Mouse (Mus musculus): Measurements from ENCODE around the gene Fam234b. TPM values are rescaled to one million over a fixed set of nuclear protein-coding genes. Genes with fewer than 3 reads are reported as not detected.

The Fam234b gene
- total and polyA plus RNA-seq, 3 experiments: 7.5 to 37.3 (median 18.3) TPM

- Histone ChIP-seq H3K9me3 (replicated peaks) (peaks cover 12% of the 10 kb centered on the region), H3K36me3 (replicated peaks) (peaks cover 28% of the 10 kb centered on the region), H3K27me3 (ENCODE audit: insufficient read depth, low read length) (no peaks in the 10 kb centered on the region), H3K4me3 (ENCODE audit: low read depth, low read length) (no peak overlapping the region), H3K4me1 (ENCODE audit: insufficient read depth, low read depth, low read length) (peaks cover 34% of the 10 kb centered on the region)
- ATAC-seq (ENCODE audit: extremely low read depth, insufficient number of reproducible peaks, low FRiP score, poor library complexity, severe bottlenecking) (no peak), DNase-seq (ENCODE audit: low spot score) (no peak)
- TF ChIP-seq POLR2AphosphoS5 (IDR thresholded peaks at IDR 0.05; ENCODE audit: insufficient replicate concordance, low read depth, low read length) (no peak), GATA2 (IDR thresholded peaks at IDR 0.05; ENCODE audit: borderline replicate concordance, low read depth, low read length) (no peak), TAL1 (conservative IDR thresholded peaks at IDR 0.05; ENCODE audit: low read depth, low read length) (no peak), GATA1 (IDR thresholded peaks at IDR 0.05; ENCODE audit: borderline replicate concordance, low read length) (no peak), CTCF (IDR thresholded peaks at IDR 0.05; ENCODE audit: low read depth, low read length) (no peak)
Observed at GRCm38 (mm10) chr6:135193733-135194132, 4.0 kb upstream of the Fam234b start.

DNA sequence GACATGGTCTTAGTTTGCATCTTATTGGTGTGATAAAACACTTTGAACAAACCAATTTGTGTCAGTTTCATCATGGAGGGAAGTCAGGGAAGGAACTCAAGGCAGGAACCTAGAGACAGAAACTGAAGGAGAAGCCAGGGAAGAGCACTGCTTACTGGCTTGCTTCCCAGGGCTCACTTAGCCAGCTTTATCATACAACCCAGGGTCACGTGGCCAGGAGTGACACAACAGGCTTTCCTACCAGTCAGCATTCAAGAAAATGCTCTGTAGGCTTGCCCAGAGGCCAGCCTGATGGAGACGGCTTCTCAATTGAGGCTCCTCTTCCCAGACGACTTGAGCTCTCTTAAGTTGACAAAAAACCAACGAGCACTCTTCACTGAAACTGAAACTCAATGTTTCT is 2.9 kb upstream of the Fam234b start:
- TF ChIP-seq GATA1 (IDR thresholded peaks at IDR 0.05; ENCODE audit: borderline replicate concordance, low read length) (no peak), POLR2AphosphoS5 (IDR thresholded peaks at IDR 0.05; ENCODE audit: insufficient replicate concordance, low read depth, low read length) (no peak), CTCF (IDR thresholded peaks at IDR 0.05; ENCODE audit: low read depth, low read length) (no peak), TAL1 (conservative IDR thresholded peaks at IDR 0.05; ENCODE audit: low read depth, low read length) (no peak), GATA2 (IDR thresholded peaks at IDR 0.05; ENCODE audit: borderline replicate concordance, low read depth, low read length) (no peak)
- ATAC-seq (ENCODE audit: extremely low read depth, insufficient number of reproducible peaks, low FRiP score, poor library complexity, severe bottlenecking) (no peak), DNase-seq (ENCODE audit: low spot score) (no peak)
- H3K36me3 ChIP-seq (replicated peaks): peaks cover 28% of the 10 kb centered on the region
- H3K4me1 ChIP-seq (ENCODE audit: insufficient read depth, low read depth, low read length): peaks cover 27% of the 10 kb centered on the region
- H3K27me3 ChIP-seq (ENCODE audit: insufficient read depth, low read length): no peaks in the 10 kb centered on the region
- H3K9me3 ChIP-seq (replicated peaks): peaks cover 10% of the 10 kb centered on the region
- H3K4me3 ChIP-seq (ENCODE audit: low read depth, low read length): no peak overlapping the region

GRCm38 (mm10) chr6:135196707-135197106 is 1.1 kb upstream of the Fam234b start:
- H3K36me3 ChIP-seq (replicated peaks): peaks cover 34% of the 10 kb centered on the region
- no peak for DNase-seq (ENCODE audit: low spot score)
- peak; percentile 59 for ATAC-seq (ENCODE audit: extremely low read depth, insufficient number of reproducible peaks, low FRiP score, poor library complexity, severe bottlenecking)
- H3K27me3 ChIP-seq (ENCODE audit: insufficient read depth, low read length): no peaks in the 10 kb centered on the region
- TF ChIP-seq GATA2 (IDR thresholded peaks at IDR 0.05; ENCODE audit: borderline replicate concordance, low read depth, low read length): no peak
- TF ChIP-seq TAL1 (conservative IDR thresholded peaks at IDR 0.05; ENCODE audit: low read depth, low read length): peak; percentile 72
- peaks cover 28% of the 10 kb centered on the region for H3K4me1 ChIP-seq (ENCODE audit: insufficient read depth, low read depth, low read length)
- H3K4me3 ChIP-seq (ENCODE audit: low read depth, low read length): peak overlapping the region; percentile 20; the same call in 1 of the 2 replicates
- peaks cover 17% of the 10 kb centered on the region for H3K9me3 ChIP-seq (replicated peaks)

DNA sequence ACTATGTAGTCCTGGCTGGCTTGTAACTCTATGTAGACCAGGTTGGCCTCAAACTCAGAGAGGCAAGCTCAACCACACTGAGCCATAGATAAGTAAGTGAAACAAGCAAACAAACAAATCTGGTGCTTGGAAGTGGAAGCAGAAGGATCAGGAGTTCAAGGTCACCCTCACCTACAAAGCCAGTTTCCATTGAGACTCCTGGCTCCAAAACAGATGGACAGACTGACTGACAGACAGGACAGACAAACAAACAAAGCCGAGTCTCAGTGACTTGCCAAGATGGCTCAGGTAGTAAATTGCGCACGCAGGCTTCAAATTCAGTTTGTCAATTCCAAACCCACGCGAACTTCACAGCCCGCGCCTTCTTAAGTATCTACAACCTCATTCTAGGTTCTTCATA is 331 bp upstream of the Fam234b start:
- peaks cover 33% of the 10 kb centered on the region for H3K4me1 ChIP-seq (ENCODE audit: insufficient read depth, low read depth, low read length)
- peaks cover 38% of the 10 kb centered on the region for H3K36me3 ChIP-seq (replicated peaks)
- ATAC-seq (ENCODE audit: extremely low read depth, insufficient number of reproducible peaks, low FRiP score, poor library complexity, severe bottlenecking) (no peak), DNase-seq (ENCODE audit: low spot score) (no peak)
- no peaks in the 10 kb centered on the region for H3K27me3 ChIP-seq (ENCODE audit: insufficient read depth, low read length)
- TF ChIP-seq GATA2 (IDR thresholded peaks at IDR 0.05; ENCODE audit: borderline replicate concordance, low read depth, low read length): no peak
- TF ChIP-seq CTCF (IDR thresholded peaks at IDR 0.05; ENCODE audit: low read depth, low read length): no peak
- no peak for TF ChIP-seq TAL1 (conservative IDR thresholded peaks at IDR 0.05; ENCODE audit: low read depth, low read length)
- no peak for TF ChIP-seq GATA1 (IDR thresholded peaks at IDR 0.05; ENCODE audit: borderline replicate concordance, low read length)
- TF ChIP-seq POLR2AphosphoS5 (IDR thresholded peaks at IDR 0.05; ENCODE audit: insufficient replicate concordance, low read depth, low read length): no peak
- peak overlapping the region; percentile 78 for H3K4me3 ChIP-seq (ENCODE audit: low read depth, low read length)
- H3K9me3 ChIP-seq (replicated peaks): peaks cover 17% of the 10 kb centered on the region

GRCm38 (mm10) chr6:135198726-135199125 is 949 bp downstream of the Fam234b start:
- ATAC-seq (ENCODE audit: extremely low read depth, insufficient number of reproducible peaks, low FRiP score, poor library complexity, severe bottlenecking) (no peak), DNase-seq (ENCODE audit: low spot score) (no peak)
- H3K4me1 ChIP-seq (ENCODE audit: insufficient read depth, low read depth, low read length): peaks cover 38% of the 10 kb centered on the region
- TF ChIP-seq POLR2AphosphoS5 (IDR thresholded peaks at IDR 0.05; ENCODE audit: insufficient replicate concordance, low read depth, low read length): no peak
- TF ChIP-seq GATA2 (IDR thresholded peaks at IDR 0.05; ENCODE audit: borderline replicate concordance, low read depth, low read length): no peak
- TF ChIP-seq TAL1 (conservative IDR thresholded peaks at IDR 0.05; ENCODE audit: low read depth, low read length): no peak
- TF ChIP-seq CTCF (IDR thresholded peaks at IDR 0.05; ENCODE audit: low read depth, low read length): no peak
- no peak for TF ChIP-seq GATA1 (IDR thresholded peaks at IDR 0.05; ENCODE audit: borderline replicate concordance, low read length)
- peak overlapping the region; percentile 78 for H3K4me3 ChIP-seq (ENCODE audit: low read depth, low read length)
- H3K9me3 ChIP-seq (replicated peaks): peaks cover 18% of the 10 kb centered on the region
- H3K36me3 ChIP-seq (replicated peaks): peaks cover 29% of the 10 kb centered on the region
- no peaks in the 10 kb centered on the region for H3K27me3 ChIP-seq (ENCODE audit: insufficient read depth, low read length)

DNA sequence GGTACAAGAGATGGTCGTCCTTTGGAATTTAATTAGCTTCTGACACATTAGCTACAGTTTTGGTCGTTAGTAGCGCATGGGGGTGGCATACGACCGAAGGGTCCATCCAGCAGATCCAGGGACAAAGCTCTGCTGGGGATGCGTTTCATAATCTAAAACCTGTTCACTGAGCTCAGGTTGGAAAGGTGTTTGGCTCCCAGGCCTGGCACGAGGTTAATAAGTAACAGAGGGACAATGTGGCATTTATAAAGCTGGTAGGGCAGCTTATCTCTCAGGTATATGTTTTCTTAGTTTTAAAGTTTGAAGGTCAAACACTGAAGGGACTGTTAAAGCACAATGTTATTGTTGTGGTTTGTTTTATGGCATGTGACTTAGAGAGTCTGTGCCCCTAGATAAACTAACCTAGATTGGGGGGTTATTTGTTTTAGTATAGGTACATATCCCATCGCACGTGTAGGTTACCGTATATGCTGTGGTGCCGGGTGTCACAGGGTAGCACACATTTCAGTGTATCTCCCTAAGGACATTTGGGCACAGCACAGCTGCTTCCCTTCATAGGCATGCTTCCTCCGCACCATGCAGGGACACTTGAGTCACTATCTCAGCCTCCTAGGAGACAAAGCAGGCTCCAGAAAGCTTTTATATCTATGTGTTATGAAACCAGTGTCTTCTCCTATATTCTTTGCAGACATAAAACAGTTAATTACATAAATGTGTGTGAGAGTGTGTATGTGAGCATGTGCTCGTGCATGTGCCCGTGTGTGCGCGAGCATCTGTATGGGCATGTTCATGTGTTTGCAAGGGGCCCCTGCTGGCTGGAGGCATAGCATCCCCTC is 2.6 kb downstream of the Fam234b start:
- H3K36me3 ChIP-seq (replicated peaks): peaks cover 21% of the 10 kb centered on the region
- TF ChIP-seq POLR2AphosphoS5 (IDR thresholded peaks at IDR 0.05; ENCODE audit: insufficient replicate concordance, low read depth, low read length) (no peak), GATA2 (IDR thresholded peaks at IDR 0.05; ENCODE audit: borderline replicate concordance, low read depth, low read length) (no peak), TAL1 (conservative IDR thresholded peaks at IDR 0.05; ENCODE audit: low read depth, low read length) (no peak), CTCF (IDR thresholded peaks at IDR 0.05; ENCODE audit: low read depth, low read length) (no peak), GATA1 (IDR thresholded peaks at IDR 0.05; ENCODE audit: borderline replicate concordance, low read length) (no peak)
- peaks cover 20% of the 10 kb centered on the region for H3K9me3 ChIP-seq (replicated peaks)
- DNase-seq (ENCODE audit: low spot score) (no peak), ATAC-seq (ENCODE audit: extremely low read depth, insufficient number of reproducible peaks, low FRiP score, poor library complexity, severe bottlenecking) (peak; percentile 10; the same call in 1 of the 2 replicates)
- peaks cover 46% of the 10 kb centered on the region for H3K4me1 ChIP-seq (ENCODE audit: insufficient read depth, low read depth, low read length)
- H3K4me3 ChIP-seq (ENCODE audit: low read depth, low read length): peak overlapping the region; percentile 50; the same call in 1 of the 2 replicates
- no peaks in the 10 kb centered on the region for H3K27me3 ChIP-seq (ENCODE audit: insufficient read depth, low read length)

All from G1E (cell line).